Mouse (Mus musculus) fat pad, adult 2 months (tissue): Measurements from ENCODE around the gene Cadm4.
A peak's percentile ranks its signal among the peaks of the same experiment; 100 is the strongest.

Experiments used
- DNase-seq: peaks from one replicate; pipeline ENCODE4 v3.0.0-alpha.2; 2011; ENCODE audit warnings: low read depth, low spot score; ENCODE audit errors: extremely low read depth

Cadm4 gene

GRCm38 (mm10) chr7:24529580-24529979 lies 47.8 kb downstream of the Cadm4 start:
- no peak for DNase-seq

- peak; percentile 97 for DNase-seq
These were observed 48.5 kb downstream of the Cadm4 start, which contains the start of gene Irgq for GRCm38 (mm10) chr7:24530062-24530931. Gene Irgq (plus strand): TSS chr7:24530689.

DNA sequence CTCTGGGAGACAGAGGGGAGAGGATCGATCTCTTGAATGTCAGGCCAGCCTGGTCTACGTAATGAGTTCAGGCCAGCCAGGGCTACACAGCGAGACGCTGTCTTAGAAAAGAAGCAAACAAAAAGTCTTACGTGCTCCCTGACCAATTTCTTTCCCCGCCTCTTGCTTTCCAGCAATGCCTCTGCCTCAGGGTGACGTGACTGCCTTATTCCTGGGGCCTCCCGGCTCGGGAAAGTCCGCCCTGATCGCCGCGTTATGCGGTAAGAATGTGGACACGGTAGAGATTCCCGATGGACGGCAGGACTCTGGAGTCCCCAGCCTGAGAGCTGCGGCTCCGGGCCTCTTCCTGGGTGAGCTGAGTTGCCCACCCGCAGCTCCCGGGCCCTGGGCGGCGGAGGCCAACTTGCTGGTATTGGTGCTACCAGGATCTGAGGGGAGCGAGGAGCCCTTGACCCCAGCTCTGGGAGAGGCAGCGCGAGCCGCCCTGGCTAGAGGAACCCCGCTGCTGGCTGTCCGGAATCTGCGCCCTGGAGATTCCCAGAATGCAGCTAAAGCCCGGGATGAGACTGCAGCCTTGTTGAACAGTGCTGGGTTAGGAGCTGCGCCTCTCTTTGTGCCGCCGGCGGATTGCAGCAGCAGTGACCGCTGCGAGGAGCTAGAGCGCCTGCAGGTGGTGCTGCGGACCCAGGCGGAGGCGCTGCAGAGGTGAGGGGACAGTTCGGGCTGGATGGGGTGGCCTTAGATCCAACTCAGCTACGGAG lies 49.6 kb downstream of the Cadm4 start:
- DNase-seq = no peak

- DNase-seq = no peak
These were observed 51.3 kb downstream of the Cadm4 start for GRCm38 (mm10) chr7:24533031-24533571.

- DNase-seq = no peak
These were observed 52.0 kb downstream of the Cadm4 start for GRCm38 (mm10) chr7:24533806-24534205.

DNA sequence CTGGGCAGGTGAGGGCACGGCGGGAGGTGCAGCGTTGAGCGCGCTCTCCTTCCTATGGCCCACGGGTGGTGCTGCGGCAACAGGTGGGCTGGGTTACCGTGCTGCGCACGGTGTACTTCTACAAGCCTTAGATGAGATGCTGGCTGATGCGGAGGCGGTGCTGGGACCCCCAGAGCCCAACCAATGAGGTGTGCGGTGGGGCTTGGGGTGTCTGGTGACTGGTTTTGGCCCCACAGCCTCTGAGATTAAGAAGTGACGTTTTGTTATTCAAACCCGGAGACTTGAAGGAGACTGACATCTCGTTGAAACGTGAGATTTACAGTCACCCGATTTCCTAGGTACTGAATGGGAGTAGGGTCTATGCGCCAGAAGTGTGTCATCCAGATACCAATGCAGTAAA lies 52.5 kb downstream of the Cadm4 start:
- no peak for DNase-seq

DNA sequence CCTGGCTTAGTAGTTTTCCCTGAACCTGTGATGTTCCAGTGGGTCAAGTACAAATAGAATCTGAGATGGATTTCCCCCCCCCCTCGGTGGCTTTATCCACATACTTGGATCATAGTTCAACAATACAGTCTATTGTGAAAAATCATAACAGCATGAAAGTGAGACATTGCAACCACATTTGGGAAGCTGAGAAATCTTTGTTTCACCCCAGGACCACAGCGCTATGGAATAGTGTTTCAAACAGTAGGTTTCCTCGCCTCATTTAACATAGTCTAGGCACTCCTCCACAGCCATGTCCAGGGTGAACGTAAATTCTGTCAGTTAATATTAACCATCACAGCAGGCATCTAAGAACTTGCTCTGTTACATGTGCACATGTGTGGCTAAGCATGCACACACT lies 55.3 kb downstream of the Cadm4 start:
- DNase-seq = no peak

- DNase-seq = no peak
These were observed 55.8 kb downstream of the Cadm4 start for GRCm38 (mm10) chr7:24537591-24537990.

DNA sequence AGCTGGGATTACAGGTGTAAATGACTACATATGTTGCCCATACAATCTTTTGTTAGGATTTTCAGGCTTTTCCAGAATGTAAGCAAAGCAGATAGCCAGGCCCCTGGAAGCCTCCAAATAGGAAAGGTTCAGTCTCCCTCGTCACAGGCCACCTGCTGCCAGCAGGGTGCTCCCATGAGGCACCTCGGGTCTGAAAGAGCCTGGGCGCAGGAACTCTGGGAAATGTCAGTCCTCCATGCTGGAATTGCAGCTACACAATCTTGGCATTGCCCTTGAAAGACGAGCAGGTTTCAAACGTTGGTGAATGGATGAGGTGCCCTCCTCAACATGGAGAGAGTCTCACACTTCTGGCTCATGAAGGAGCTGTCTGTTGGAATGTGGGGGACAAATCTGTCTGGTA lies 56.3 kb downstream of the Cadm4 start:
- DNase-seq = no peak

DNA sequence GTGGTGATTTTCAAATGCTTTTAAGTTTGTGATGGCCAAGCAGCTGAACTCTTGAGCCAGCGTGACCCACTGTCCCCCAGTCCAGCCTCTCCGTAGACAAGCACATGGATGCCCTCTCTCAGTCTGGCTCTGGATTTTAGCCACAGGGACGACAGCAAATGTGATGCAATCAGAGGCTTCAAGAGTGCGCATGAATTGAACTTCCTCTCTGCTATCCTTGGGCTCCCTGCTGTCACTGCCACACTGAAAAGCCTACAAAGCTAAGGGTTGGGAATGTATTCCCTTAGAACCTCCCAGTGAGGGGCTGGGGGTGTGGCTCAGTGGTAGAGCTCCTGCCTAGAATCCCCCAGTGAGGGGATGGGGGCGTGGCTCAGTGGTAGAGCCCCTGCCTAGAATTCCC lies 56.9 kb downstream of the Cadm4 start:
- no peak for DNase-seq

DNA sequence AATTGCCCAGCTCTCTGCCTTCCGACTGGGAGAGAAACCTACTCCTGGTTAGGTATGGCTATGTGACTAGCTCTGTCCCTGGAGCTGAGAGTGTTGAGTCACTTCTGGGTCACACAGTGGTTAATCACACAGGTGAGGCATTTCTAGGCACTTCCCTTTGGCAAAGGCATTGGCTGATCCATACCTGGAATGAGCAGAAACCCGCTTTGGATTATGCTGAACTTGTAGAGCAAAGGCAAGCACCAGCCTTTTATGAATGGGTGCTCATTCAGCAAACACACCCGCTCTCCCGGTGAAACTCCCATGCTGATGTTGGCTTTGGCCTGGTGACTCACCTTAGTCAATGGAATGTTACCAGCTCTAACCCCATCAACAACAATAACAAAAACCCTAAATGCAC lies 57.9 kb downstream of the Cadm4 start:
- DNase-seq = peak; percentile 58

GRCm38 (mm10) chr7:24544506-24544905 lies 62.7 kb downstream of the Cadm4 start:
- DNase-seq = no peak

GRCm38 (mm10) chr7:24546068-24546614 lies 64.3 kb downstream of the Cadm4 start, which contains the start of the genes Pinlyp and Xrcc1:
Gene Pinlyp (minus strand): TSS chr7:24546118.
Gene Xrcc1 (plus strand): TSS chr7:24546289.
- DNase-seq = no peak

GRCm38 (mm10) chr7:24546634-24547389 lies 65.0 kb downstream of the Cadm4 start:
- peak; percentile 90 for DNase-seq

DNA sequence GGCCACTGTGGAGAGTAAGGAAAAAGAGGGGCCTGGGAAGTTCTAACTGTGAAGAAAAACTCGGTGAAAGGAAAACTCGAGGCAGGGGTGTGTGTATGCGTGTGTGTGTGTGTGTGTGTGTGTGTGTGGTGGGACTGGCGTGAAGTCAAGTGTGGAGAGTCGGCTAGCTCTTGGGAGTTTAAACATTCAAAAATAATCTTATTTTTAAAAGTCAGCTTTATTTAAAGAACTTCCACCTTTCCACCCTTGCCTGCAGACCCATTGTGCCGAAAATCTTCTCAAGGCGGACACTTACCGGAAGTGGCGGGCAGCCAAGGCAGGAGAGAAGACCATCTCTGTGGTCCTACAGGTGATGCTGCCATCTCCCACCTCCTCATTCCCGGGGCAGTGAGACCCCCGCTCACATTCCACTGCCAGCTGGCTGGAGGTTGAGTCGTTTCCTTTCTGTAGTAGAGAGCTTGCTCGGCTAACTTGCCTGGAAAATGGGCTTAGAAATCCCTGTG lies 65.8 kb downstream of the Cadm4 start:
- no peak for DNase-seq

DNA sequence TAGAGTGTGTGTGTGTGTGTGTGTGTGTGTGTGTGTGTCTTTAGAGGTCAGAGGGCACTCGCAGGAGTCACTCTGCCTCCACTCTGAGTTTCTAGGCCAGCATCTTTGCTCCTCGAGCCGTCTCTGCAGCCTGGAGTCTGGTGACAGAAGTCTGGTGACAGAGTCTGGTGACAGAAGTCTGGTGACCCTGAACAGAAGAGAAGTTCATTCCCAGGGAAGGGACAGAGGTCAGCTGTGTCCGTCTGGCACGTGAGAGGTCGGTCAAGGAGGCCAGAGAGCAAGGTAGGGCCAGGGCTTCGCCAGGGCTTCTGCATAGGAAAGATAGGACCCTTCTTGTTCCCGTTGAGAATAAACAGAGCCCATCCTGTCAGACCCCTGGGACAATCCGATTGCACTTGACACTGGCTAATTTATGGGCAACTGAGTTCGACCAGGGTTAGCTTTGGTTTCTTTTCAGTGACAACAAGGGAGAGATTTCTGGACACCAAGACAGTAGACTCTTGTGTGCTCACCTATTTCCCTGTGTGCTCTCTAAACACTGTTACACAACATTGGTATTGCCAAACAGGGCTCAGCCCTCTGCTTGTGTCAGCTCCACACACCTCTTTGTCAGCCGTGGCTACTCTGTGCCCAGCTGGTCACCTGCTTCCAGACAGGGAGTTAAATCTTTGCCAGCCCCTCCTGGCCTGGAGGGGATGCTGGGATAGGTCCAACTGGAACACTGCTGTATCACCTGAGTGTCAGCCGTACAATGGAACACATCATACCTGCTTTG lies 70.3 kb downstream of the Cadm4 start:
- DNase-seq = peak; percentile 83
